Mouse (Mus musculus) forelimb bud, embryonic 11.5 days (tissue): ENCODE results near the gene Haus4.

Source experiments
- DNase-seq: peaks from one replicate; pipeline ENCODE4 v3.0.0-alpha.2; 2012; ENCODE audit warnings: low read depth, low spot score

The Haus4 gene

GRCm38 (mm10) chr14:54553975-54554769 lies at the start of gene Haus4:
Gene Haus4 (minus strand): TSS chr14:54554616.
- DNase-seq = peak; percentile 90

DNA sequence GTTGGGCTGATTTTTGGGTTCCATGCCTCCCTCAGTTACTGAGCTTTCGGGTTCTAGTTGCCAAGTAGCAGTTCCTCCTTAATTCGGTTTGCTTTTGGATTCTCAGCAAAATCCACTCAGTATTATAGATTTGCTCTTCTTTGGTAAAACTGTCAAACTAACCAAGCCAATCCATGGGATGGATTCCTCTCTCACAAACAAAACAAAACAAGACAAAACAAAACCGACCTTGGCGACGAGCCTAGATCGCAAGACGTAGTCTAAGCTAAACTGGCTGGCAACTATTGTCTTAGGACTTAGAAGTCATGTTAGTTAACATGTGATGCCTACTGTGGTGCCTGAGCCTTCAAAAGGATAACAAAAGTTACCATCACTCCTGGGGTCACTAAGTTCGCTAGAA lies 49.3 kb upstream of the Haus4 start:
- no peak for DNase-seq

GRCm38 (mm10) chr14:54603038-54603654 lies 48.7 kb upstream of the Haus4 start:
- DNase-seq = peak; percentile 95

- DNase-seq = no peak
These were observed 48.2 kb upstream of the Haus4 start for GRCm38 (mm10) chr14:54602613-54603012.

DNA sequence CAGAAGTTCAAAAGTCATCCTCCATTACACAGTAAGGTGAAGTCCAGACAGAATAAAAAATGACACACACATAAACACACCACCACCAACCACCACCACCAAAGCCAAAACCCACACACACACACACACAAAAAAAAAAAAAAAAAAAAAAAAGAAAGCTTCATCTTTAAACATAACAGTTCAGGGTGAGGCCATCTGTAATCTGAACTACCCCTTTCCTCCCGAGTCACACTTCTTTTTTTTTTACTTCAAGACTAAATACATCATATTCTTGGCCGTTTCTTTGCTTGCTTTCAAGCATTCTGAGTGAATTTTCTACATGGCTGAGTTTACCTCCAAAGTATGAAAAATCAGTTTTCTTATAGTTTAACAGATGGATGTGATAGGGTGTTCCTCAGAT lies 47.2 kb upstream of the Haus4 start:
- DNase-seq = no peak

DNA sequence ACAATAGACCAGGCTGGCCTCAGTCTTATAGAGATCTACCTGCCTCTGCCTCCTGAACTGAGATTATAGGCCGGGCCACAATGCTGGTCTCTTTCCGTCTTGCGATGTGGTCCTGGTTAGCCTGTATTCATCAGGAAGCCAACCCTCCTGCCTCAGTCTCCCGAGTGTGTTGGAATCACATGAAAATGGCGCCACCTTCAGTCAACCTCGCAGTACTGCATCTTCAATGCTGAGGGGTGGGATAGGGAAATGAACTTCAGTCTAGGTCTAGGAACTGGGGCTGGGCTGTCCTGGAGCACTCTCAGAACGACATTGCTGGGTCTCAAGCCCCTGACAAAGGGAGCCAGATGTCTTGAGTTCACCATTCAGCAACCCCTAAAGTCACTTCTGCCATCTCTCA lies 42.7 kb upstream of the Haus4 start:
- no peak for DNase-seq

DNA sequence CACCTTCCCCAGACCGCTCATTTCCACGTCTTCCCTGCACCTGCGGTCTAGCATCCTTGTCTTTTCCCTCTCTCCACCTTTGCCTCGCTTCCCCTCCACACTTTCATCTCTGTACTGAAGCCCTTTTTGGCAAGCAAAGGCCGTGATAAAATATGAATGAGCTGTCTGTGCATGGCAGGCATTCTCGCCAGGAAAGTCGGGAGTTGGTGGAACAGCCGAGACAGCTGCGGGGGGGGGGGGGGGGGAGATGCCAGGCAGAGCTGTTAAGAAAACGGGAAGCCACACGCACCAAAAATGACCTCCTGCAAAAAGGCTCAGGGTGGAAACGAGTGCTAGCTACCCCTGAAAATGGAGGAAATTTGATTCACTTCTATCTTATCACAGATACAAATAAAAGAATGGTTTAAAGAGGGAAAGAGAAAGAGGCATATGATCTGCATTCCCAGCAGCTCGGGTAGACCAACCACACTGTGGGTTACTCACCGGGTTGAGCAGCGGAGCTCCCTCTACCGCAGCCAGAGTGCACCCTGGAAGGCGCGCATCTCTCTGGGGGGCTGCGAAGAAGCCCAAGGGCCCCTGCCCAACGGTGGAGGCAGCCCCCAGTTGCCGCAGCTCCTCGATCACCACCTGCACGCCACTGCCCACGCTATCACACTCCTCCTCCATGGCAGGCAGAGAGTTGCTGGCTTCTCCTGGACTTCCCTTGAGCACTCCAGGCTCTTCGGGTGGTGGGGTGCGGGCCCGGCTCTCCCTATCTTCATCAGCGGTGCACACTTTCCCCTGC lies 40.4 kb upstream of the Haus4 start:
- no peak for DNase-seq

DNA sequence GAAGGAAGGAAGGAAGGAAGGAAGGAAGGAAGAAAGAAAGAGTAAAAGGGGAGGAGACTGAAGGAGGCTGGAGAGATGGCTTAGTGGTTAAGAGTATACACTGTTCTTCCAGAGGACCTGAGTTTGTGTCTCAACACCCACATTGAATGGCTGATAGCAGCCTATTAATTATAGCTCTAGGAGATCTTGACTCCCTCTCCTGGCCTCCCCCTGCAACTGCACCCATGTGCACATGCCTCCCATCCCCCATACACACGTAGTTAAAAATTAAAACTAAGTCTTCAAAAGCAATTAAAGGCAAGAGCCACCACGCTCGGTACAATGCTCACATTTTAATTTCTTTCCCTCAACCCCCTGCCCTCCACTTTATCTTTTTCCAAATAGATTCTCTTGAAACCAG lies 39.6 kb upstream of the Haus4 start:
- DNase-seq = no peak

DNA sequence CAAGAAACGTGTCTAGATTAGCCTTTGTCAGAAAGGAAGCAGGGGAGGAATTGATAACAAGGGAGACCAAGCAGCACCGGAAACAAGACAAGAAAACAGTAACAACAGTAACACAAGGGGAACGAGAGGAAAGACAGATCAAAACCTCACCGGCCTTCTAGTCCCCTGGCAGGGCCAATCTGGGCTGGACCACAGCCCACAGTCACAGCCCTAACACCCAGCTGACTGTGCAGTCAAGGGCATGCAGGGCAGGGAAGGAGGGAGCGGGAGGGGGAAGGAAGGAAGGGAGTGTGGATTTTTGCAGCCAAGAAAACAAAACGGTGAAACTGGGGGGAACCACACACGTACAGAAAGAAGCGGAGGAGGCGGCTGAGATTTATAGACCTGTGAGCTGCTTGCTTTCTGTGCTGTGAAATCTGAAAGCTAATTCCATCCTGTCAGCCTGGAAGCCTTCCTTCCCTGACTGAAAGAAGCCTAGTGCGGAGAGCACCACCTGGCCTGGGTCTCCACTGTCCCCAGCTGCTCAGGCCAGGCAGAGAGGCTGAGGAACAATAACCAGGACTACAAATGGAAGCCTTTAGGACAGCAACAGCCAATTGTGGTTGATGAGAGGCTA lies 38.0 kb upstream of the Haus4 start:
- no peak for DNase-seq

GRCm38 (mm10) chr14:54591056-54591455 lies 36.6 kb upstream of the Haus4 start:
- no peak for DNase-seq

DNA sequence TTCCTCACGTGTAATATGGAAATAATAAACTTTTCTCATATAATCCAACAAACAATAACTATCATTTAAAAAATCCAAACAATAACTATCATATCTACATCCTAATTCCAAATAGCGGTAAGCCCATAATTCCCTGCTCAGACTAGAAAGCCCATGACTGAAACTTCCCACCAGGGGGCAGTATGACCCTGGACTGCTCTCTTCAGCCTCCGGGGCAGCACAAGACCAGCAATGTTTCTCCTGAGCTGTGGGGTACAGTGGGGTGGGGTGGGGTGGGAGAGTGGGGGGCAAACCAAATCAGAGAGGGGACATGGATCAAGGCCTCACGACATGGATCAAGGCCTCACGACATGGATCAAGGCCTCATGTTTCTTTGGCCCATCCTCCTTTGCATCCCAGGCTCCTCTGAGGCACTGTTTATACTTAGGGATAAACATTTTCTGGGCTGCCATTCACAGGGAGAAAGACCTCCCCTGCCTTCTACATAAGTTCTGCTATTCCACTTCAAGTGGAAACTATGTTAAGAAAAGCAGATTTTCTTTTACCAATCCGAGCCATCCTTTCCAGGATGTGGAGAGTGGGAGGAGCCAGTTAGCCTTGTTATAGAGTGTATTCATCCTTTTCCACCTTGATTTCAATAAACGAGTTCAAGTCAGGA lies 29.4 kb upstream of the Haus4 start:
- peak; percentile 62 for DNase-seq

DNA sequence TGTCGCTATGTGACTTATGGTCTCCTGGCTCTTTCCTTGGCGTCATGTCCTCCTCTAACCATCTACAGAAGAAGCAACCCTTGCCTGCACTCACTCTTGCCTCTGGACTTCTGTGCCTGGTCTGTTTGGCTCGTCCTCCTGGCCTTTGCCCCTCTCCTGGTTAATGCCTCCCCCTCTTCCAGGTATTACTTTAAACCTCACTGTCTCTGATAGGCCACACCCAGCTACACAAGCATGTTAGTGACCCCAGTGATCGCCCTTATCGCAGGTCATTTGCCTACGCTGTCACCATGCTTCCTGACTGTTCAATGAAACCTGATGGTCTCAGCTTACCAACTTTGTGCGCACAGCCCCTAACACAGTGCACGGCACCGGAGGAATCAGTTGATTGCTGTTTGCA lies 28.1 kb upstream of the Haus4 start:
- no peak for DNase-seq

GRCm38 (mm10) chr14:54579638-54580037 lies 25.2 kb upstream of the Haus4 start:
- no peak for DNase-seq

DNA sequence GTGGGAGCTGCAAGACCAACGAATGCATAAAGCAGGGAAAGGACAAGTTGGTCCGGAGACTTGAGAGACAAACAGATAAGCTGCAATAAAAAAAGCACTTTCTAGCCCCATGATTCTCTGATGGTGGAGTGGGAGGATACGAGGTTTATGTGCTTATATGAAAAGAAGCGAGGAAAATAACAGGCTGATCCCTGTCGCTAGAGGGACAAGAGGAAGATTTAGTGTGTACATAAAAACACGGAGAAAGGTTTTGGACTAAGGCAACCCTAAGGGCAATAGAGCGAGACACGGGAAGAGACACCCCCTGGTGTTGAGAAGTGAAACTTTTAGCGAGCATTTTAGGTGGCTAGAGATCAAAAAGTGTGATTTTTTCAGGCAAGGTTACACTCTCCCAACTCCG lies 23.6 kb upstream of the Haus4 start:
- DNase-seq = peak; percentile 71

- DNase-seq = peak; percentile 92
These were observed 22.9 kb upstream of the Haus4 start, which contains the start of gene Ajuba for GRCm38 (mm10) chr14:54577089-54577982. Gene Ajuba (minus strand): TSS chr14:54577558.

DNA sequence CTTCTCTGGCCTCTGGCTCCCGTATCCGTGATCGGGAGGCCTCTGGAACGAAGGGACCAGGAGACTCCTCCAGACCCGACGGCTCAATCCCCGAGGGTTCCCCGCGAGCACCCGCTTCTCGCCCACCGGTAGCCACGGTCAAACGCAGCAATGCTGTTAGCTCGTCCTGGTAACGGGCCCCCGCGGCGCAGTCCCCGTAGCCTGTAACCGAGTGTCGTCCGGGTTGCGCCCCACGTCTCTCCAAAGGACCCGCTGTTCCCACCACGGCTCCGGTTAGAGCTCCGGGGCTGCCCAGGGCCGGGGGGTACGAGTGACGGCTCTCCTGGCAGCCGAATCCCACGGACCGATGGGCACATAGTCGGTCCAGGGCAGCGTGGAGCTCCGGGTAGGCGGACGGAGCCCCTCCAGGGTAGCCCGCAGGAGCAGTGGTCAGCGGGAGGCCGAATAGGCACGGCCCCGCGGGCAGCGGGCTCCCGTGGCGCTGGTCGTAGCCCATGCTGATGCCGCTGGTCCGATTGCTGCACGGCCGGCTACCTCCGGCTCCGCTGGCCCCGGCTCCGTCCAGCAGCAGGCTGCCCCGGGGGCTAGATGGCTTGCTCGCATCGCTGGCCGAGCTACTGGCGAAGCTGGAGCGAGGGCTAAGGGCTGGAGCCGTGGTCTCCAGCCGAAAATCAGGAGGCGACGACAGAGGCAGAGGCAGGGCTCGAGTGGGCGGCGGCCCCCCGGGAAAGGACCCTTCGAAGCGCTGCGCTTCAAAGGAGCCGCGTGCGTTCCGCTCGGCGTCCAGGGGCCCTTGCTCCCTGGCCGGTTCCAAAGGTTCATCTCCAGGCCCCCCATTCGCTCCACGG lies 22.0 kb upstream of the Haus4 start:
- DNase-seq = no peak

GRCm38 (mm10) chr14:54575631-54576030 lies 21.2 kb upstream of the Haus4 start:
- DNase-seq = peak; percentile 77

DNA sequence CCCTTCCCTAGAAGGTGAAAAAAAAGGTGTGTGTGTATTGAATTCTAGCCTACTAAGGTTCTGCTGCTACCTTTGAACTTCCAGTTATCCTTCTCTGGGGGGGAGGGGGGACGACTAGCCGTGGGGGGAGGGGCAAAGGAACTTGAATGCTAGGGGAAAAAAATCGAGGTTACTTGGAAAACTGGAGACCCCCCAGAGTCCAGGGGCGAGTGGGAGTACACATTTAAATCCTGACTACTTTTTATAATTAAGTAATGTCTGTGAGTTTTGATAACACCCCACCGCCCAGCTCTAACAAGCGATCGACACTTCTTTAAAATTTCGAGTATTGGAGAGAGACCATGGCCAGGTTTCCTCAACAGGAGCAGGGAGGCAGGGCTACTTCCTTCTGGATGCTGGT lies 20.6 kb upstream of the Haus4 start:
- DNase-seq = no peak

- DNase-seq = no peak
These were observed 19.8 kb upstream of the Haus4 start for GRCm38 (mm10) chr14:54574253-54574652.
